Mouse (Mus musculus): ENCODE results near the gene Alx3.

The Alx3 gene

GRCm38 (mm10) chr3:107594662-107595263 is at the start of gene Alx3:
Gene Alx3 (plus strand): TSS chr3:107595031.
- no peak for DNase-seq (ENCODE audit: extremely low read depth, low read depth)

- DNase-seq (ENCODE audit: extremely low read depth, low read depth) = no peak
Observed at GRCm38 (mm10) chr3:107545278-107545677, 49.6 kb upstream of the Alx3 start.

DNA sequence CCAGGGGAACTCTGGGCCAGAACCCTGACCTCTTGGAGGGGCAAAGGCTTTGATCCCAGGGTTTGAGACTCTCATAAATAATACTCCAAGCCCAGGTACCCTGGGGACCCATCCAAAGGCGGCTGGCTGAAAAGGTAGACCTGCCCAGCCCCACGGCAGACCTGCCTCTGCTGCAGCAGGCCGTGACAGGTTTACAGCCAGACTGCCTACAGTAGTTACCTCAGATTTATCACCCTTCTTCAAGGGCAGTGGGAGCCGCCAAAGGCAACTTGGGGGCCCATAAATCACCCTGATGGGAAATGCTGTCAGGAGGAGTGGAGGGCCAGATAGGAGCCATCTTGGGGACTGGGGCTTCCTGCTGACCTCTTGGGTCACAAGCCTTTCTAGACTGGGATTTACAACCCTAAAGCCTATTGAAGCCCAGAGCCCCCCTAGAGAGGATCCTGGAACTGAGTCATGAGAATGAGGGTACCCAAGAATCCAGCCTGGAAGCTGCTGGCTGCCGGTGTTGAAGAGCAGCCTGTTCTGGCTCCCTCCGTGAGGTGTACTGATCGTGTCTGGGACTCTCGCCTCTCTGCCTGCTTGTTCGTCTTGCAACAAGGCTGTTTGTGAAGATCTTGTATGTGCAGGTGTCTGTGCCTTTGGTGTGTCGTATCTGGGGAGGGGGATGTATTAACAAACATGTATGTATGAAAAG is 49.0 kb upstream of the Alx3 start:
- no peak for DNase-seq (ENCODE audit: extremely low read depth, low read depth)

DNA sequence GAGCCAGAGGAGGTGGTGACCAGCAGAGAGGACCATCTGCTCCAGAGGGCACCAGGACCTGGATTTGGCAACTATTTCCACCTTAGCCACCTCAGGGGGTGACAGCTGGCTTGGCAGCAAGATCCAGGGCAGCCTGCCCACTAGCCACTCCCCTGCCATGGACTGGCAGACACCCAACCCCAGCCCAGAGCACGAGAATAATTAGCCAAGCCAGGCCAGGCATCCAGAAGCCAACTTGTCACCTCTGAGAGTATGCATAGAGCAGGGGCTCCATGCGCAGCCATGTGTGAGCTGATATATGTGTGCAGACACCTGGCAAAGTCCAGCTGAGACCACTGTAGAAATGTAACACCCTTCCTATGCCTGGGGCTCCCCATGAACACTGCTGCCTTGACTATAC is 47.9 kb upstream of the Alx3 start:
- no peak for DNase-seq (ENCODE audit: extremely low read depth, low read depth)

- peak; percentile 26 for DNase-seq (ENCODE audit: extremely low read depth, low read depth)
Observed at GRCm38 (mm10) chr3:107550409-107551049, 44.3 kb upstream of the Alx3 start.

GRCm38 (mm10) chr3:107554842-107555241 is 40.0 kb upstream of the Alx3 start, which contains the start of gene Ubl4b:
Gene Ubl4b (minus strand): TSS chr3:107555073.
- DNase-seq (ENCODE audit: extremely low read depth, low read depth) = no peak

DNA sequence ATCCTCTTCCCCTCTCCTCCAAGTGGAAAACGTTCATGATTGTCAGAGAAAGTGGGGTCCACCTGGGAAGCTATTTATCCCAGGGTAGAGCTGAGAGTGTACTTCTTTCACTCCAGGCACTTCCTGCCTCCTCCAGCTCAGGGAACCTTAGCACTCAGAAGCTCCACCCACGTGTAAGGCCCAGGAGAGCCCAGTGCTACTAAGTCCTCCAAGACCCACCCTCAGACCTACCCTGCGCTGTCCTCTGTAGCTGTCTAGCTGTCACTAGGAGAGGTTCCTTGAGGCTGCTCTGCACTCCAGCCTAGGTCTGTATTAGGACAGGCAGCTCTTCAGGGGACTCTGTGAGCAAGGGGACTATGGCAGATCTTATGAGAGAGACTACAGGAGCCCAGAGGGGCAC is 36.1 kb upstream of the Alx3 start:
- no peak for DNase-seq (ENCODE audit: extremely low read depth, low read depth)

- DNase-seq (ENCODE audit: extremely low read depth, low read depth) = peak; percentile 7
Observed at GRCm38 (mm10) chr3:107559183-107559582, 35.6 kb upstream of the Alx3 start.

- DNase-seq (ENCODE audit: extremely low read depth, low read depth) = no peak
Observed at GRCm38 (mm10) chr3:107562104-107562503, 32.7 kb upstream of the Alx3 start.

DNA sequence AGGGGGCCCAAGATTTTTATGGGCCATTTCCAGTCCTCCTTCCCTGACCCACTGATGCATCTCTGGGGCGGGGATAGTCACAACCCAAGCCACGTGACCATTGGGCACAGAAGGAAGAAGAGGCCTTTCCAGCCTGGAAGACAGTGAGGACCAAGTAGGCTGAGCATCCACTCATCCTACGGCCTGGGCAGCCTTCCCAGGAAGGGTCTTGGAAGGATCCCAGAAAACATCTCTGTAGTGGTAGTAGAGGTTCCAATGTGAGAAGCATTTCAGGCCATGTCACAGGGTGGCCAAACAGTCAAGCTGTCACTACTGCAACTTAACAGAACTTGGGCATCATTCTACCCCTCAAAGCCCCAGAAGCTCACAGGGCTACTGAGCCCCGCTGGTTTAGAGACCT is 32.2 kb upstream of the Alx3 start:
- no peak for DNase-seq (ENCODE audit: extremely low read depth, low read depth)

DNA sequence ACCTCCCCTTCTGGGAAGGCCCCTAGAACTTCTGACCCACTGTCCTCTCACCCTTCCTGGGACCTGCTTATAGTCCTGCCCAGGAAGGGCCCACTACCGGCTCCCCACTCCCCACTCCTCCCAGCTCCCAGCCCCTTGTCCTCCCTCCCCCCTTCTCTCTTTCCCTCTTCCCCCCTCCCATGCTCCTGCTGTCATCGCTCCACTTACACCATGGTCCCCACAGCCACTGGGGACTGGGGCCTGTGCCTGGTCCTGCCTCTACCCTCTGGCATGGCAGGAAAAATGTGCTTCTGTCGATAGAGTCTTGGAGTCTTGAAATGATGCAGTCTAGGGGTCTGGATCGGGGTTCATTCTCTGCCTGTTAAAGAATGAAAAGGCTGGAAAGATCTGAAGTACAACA is 31.0 kb upstream of the Alx3 start:
- DNase-seq (ENCODE audit: extremely low read depth, low read depth) = no peak

- no peak for DNase-seq (ENCODE audit: extremely low read depth, low read depth)
Observed at GRCm38 (mm10) chr3:107565331-107565730, 29.5 kb upstream of the Alx3 start.

- no peak for DNase-seq (ENCODE audit: extremely low read depth, low read depth)
Observed at GRCm38 (mm10) chr3:107567766-107568165, 27.1 kb upstream of the Alx3 start.

DNA sequence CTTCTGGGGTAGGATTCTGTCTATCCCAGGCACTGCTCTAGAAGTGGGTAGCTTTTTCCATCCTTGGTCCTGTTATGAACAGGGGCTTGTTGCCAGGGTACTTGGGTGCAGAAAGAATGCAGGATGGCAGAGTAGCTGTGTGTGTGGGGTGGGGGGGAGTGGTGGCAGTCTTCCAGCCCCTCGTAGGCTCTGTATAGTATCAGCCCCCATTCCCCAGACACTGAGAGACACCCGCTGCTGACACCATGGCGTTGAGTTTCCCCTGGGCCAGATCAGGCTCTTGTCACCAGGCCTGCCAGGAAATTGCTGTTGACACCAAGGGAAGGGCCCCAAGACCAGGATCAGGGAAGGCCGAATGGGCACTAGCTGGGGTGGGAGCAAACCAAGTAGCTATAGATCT is 26.1 kb upstream of the Alx3 start:
- no peak for DNase-seq (ENCODE audit: extremely low read depth, low read depth)

DNA sequence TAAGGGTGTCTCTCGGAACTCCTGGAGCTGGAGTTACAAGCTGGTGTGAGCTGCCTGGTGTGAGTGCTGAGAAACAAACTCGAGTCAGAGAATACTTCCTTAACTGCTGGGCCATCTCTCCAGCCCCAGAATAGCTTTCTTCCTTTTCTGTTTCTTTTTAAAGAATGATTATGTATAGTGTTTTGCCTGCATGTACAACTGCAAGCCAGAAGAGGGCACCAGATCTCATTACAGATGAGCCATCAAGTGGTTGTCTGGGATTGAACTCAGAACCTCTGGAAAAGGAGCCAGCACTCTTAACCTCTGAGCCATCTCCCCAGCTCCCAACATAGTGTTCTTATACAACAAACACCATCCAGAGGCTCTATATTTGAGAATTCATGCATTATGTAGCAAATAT is 23.6 kb upstream of the Alx3 start:
- peak; percentile 36 for DNase-seq (ENCODE audit: extremely low read depth, low read depth)

GRCm38 (mm10) chr3:107576807-107577206 is 18.0 kb upstream of the Alx3 start:
- no peak for DNase-seq (ENCODE audit: extremely low read depth, low read depth)

GRCm38 (mm10) chr3:107577810-107578390 is 16.9 kb upstream of the Alx3 start:
- no peak for DNase-seq (ENCODE audit: extremely low read depth, low read depth)

DNA sequence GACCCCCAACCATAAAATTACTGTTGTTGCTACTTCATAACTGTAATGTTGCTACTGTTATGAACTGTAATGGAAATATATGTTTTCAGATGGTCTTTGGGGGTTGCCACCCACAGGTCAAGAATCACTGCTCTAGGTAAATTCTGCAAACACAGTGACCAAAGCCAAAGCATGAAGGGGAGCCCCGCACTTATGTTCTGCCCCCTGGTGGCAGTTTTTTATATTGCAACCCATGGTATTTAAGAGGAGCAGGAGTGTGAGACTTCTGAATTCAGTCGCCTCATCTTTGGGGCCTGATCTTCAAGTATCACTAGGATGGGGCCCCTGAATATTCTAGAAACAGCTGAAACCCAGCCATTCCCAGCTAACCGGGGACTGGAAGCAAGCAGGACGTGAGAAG is 15.4 kb upstream of the Alx3 start:
- DNase-seq (ENCODE audit: extremely low read depth, low read depth) = peak; percentile 36

DNA sequence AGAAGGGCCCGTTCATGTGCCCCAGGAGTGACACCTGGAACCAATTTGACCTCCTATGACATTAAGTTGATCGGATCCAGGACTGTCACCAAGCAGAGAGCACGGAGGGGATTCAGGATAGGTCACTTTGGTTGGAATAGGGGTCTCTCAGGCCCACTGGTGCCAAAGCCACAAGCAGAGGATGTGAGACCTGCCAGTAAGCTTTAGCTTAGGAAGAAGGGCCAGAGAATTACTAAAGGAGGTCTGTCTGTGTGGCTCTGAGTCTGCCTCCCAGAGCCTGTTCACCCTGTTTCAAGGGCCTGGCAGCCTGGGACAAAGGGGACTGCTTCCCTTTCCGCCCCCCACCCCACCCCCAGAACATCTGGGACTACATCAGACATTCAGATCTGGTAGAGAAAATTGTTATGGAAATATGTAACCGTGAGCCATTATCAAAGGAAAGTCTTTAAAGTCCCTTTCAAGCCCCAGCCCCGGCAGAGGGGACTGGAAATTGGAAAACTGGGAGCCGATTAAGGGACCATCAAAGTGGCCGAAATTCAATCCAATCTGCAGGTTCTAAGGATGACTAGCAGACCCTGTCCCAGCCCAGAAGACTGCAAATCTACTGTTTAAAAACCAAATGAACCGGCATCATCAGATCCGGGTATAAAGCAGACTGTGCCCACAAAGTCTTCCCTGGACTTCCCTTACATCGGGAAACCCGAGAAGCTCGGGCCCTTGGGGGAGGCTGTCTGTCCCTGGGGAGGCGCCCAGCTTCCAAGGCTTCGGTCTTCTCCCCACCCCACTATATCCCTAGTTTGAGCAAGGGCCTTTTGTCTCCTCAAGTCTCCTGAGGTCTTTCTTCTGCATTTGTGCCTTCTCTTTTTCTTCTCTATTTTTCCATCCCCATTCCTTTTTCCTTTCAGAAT is 13.5 kb upstream of the Alx3 start:
- no peak for DNase-seq (ENCODE audit: extremely low read depth, low read depth)

DNA sequence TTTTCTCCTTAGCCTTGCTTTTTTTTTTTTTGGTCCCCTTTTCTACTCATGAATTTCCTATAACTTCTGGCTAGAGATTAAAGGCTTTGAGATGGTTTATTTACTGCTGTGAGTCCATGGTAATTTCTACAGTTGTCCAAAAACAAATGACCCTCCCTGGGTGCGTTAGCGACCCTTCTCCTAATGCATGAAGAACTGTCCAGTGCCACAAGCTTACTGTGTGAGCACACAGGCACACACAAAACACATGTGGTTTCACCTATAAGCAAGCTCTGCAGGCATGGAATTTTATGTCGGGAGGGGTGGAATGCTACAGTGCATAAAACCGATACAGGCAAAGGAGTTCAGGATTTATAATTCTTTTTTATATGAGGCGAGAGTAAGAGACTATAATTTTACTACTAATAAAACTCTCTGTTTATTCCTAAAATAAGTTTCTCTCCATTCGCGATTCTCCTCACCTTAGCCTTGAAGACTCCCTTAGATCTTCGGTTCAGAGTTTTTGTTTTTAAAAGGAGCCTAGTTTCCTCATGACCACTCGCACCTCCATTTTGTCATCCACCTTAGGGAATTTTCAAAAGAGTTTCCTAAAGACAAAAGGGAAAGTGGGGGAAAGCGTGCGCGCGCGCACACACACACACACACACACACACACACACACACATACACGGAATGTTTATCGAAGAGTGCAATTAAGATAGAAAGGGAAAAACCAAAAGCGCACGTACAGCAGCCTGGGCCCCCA is 12.5 kb upstream of the Alx3 start:
- DNase-seq (ENCODE audit: extremely low read depth, low read depth) = no peak

Data from MEL-GATA-1-ER (cell line).